Mouse (Mus musculus) CH12.LX (cell line): ENCODE measurements around the gene Ctnna3. TPM values are rescaled to one million over a fixed set of nuclear protein-coding genes. Genes with fewer than 3 reads are reported as not detected.

Experiments
- DNase-seq: peaks from one replicate; pipeline ENCODE4 v3.0.0-alpha.2; 2013; ENCODE audit errors: extremely low read depth
- H3K27ac ChIP-seq: 2 replicates; pipeline ENCODE4 v1.5.1; 2012; ENCODE audit warnings: low read depth, mild to moderate bottlenecking, control low read depth, moderate library complexity; ENCODE audit not compliant: insufficient read depth
- H3K27me3 ChIP-seq: replicated peaks from 2 replicates; pipeline ENCODE3; 2012; ENCODE audit warnings: inconsistent platforms
- H3K36me3 ChIP-seq, 2 experiments: replicated peaks in 1 of 2; 2 replicates each; pipeline versions ENCODE3 to v1.6.1; 2012; ENCODE audit warnings: inconsistent platforms in 1 of 2, low read length in 1 of 2, mild to moderate bottlenecking in 1 of 2, mixed read lengths in 1 of 2, moderate library complexity in 1 of 2; ENCODE audit not compliant: control insufficient read depth in 1 of 2, insufficient read depth in 1 of 2
- H3K4me1 ChIP-seq, 2 experiments: 2 replicates each; pipeline ENCODE4 v1.6.1; 2012; ENCODE audit warnings: inconsistent platforms in 1 of 2, moderate library complexity in 1 of 2; ENCODE audit not compliant: insufficient read depth in 2 of 2, control insufficient read depth in 1 of 2
- H3K4me2 ChIP-seq: 2 replicates; pipeline ENCODE4 v1.6.1; 2012; ENCODE audit warnings: low read depth, mild to moderate bottlenecking, control low read depth; ENCODE audit not compliant: poor library complexity, insufficient read depth, severe bottlenecking
- H3K4me3 ChIP-seq, 3 experiments: fragments of 150-350 bp in 1 of 3; sonication (generic) in 1 of 3; replicated peaks in 1 of 3; 2 replicates each; pipeline versions ENCODE3 to v1.5.1; 2011 to 2012; ENCODE audit warnings: low read depth in 2 of 3, low read length in 2 of 3, mild to moderate bottlenecking in 2 of 3, moderate library complexity in 2 of 3, control low read depth in 1 of 3, improper control_type of control experiment in 1 of 3, inconsistent platforms in 1 of 3, mixed read lengths in 1 of 3; ENCODE audit not compliant: poor library complexity in 1 of 3
- H3K79me2 ChIP-seq: replicated peaks from 2 replicates; pipeline ENCODE4 v1.6.1; 2012; ENCODE audit warnings: mild to moderate bottlenecking, moderate library complexity; ENCODE audit not compliant: control insufficient read depth, poor library complexity, insufficient read depth, severe bottlenecking; ENCODE audit errors: extremely low read depth
- H3K9ac ChIP-seq: 2 replicates; pipeline ENCODE4 v1.6.1; 2012; ENCODE audit warnings: low read depth, mild to moderate bottlenecking, control low read depth, moderate library complexity; ENCODE audit not compliant: insufficient read depth
- H3K9me3 ChIP-seq: replicated peaks from 2 replicates; pipeline ENCODE3; 2012; ENCODE audit warnings: low read length, inconsistent platforms, mixed read lengths
- CTCF ChIP-seq, 2 experiments: IDR thresholded peaks in 1 of 2; conservative IDR thresholded peaks in 1 of 2; 2 replicates each; pipeline ENCODE4 v1.5.1; 2011 to 2012; ENCODE audit warnings: low read depth in 2 of 2, low read length in 2 of 2, improper control_type of control experiment in 1 of 2, inconsistent platforms in 1 of 2, mild to moderate bottlenecking in 1 of 2, moderate library complexity in 1 of 2
- ETS1 ChIP-seq: conservative IDR thresholded peaks from 2 replicates; pipeline ENCODE4 v1.6.1; 2012; ENCODE audit warnings: low read depth, mild to moderate bottlenecking, inconsistent platforms, low read length, improper control_type of control experiment, moderate library complexity
- JUND ChIP-seq: conservative IDR thresholded peaks from 2 replicates; pipeline ENCODE4 v1.6.1; 2011; ENCODE audit warnings: low read depth, low read length, improper control_type of control experiment
- MAX ChIP-seq: IDR thresholded peaks from 2 replicates; pipeline ENCODE4 v1.6.1; 2011; ENCODE audit warnings: low read length, improper control_type of control experiment
- NELFE ChIP-seq: IDR thresholded peaks from 2 replicates; pipeline ENCODE4 v1.6.1; 2011; ENCODE audit warnings: low read depth, low read length, improper control_type of control experiment
- PAX5 ChIP-seq: IDR thresholded peaks from 2 replicates; pipeline ENCODE4 v1.6.1; 2012; ENCODE audit warnings: low read length, inconsistent platforms, mixed read lengths
- POLR2AphosphoS2 ChIP-seq: IDR thresholded peaks from 2 replicates; pipeline ENCODE4 v1.6.1; 2011; ENCODE audit warnings: low read depth, low read length, improper control_type of control experiment
- RAD21 ChIP-seq: IDR thresholded peaks from 2 replicates; pipeline ENCODE4 v1.6.1; 2011; ENCODE audit warnings: low read depth, mild to moderate bottlenecking, low read length, improper control_type of control experiment, moderate library complexity
- RCOR1 ChIP-seq: conservative IDR thresholded peaks from 2 replicates; pipeline ENCODE4 v1.6.1; 2012; ENCODE audit warnings: low read depth, mild to moderate bottlenecking, inconsistent platforms, low read length, improper control_type of control experiment
- SMC3 ChIP-seq: IDR thresholded peaks from 2 replicates; pipeline ENCODE4 v1.6.1; 2011; ENCODE audit warnings: low read depth, low read length, improper control_type of control experiment
- USF2 ChIP-seq: conservative IDR thresholded peaks from 2 replicates; pipeline ENCODE4 v1.6.1; 2011; ENCODE audit warnings: low read depth, low read length, improper control_type of control experiment
- dilution Hi-C: fragments of 300-500 bp; cut with MboI; formaldehyde crosslinking; loops from 2 replicates; pipeline ENCODE4 v1.14.3; 2020; ENCODE audit warnings: low sequenced_read_pairs; ENCODE audit not compliant: extremely low pct_unique_long_range_greater_than_20kb, extremely low pct_ligation_motif_present
- in situ Hi-C: fragments of 300-500 bp; cut with MboI; formaldehyde crosslinking; loops from 3 replicates; pipeline ENCODE4 v1.14.3; 2019; ENCODE audit warnings: low sequenced_read_pairs, low pct_ligation_motif_present, low pct_unique_long_range_greater_than_20kb, mixed read lengths
- polyA plus RNA-seq: library from polyadenylated mRNA; unstranded; fragments of >175 nt; gene quantifications from 2 replicates; pipeline ENCODE4 v1.2.1, GENCODE M21; 2012; ENCODE audit warnings: low read depth; ENCODE audit not compliant: insufficient read length
- total RNA-seq, 2 experiments: library from RNA; depleted of rRNA; stranded (reverse); fragments of 300-350 nt in 1 of 2; fragments of >200 nt in 1 of 2; gene quantifications; 2 replicates each; pipeline ENCODE4 v1.2.3; 2012 to 2014

Gene Ctnna3
- total and polyA plus RNA-seq, 3 experiments: 0.09 TPM; not detected in 2

DNA sequence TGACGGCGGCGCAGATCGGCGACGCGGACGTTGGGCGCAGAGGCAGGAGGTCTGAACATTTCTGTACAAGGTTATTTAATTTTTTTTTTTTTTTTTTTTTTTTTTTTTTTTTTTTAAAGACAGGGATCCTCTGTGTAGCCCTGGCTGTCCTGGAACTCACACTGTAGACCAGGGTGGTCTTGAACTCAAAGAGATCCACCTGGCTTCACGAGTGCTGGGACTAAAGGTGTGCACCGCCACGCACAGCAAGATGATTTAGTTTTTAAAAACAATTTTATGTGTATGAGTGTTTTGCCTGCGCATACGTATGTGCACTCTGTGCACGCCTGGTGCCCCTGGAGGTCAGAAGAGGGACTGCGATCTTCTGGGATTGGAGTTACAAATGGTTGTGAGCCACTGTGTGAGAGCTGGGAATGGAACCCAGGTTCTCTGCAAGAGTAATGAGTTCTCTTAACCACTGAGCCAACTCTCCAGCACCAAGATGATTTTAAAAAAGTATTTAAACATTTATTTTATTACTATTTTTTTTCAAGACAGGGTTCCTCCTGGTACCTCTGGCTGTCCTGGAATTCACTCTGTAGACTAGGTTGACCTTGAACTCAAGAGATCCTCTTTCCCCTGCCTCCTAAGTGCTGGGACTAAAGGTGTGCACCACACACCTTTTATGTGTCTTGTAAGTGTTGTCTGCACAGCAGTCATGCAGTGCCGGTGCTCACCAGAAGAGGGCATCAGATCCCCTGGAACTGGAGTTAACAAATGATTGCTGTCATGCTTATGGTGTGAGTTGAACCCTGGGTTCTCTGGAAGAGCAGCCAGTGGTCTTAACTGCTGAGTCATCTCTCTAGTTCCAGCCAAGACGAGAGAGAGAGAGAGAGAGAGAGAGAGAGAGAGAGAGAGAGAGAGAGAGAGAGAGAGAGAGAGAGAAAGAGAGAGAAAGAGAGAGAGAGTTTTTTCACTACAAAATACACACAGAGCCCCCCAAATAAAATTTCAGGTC lies 7.9 kb upstream of the Ctnna3 start, which contains the start of gene Gm7075:
TSS of gene Gm7075 (minus strand) at position 51 of the 997 bp plus-strand sequence.
- no peak within 1 kb of the TSS for H3K4me3 ChIP-seq
- H3K9me3 ChIP-seq: no peaks in the 10 kb centered on the region
- peaks cover 0 to 18% of the 10 kb centered on the region in 2 experiments; a peak in 3 of 4 replicates for H3K4me1 ChIP-seq
- no peaks in the 10 kb centered on the region for H3K27me3 ChIP-seq
- no peak within 1 kb of the TSS for H3K9ac ChIP-seq
- TF ChIP-seq USF2 (no peak), RCOR1 (no peak), CTCF (conservative IDR thresholded peaks at IDR 0.05 in 1 of 2, IDR thresholded peaks at IDR 0.05 in 1 of 2; ENCODE audit: low read depth in 2 of 2, low read length in 2 of 2) (peak; percentile 55 to 57; a peak in 3 of 4 replicates), NELFE (no peak), SMC3 (peak; percentile 29), RAD21 (peak; percentile 20)
- no peaks in the 10 kb centered on the region for H3K36me3 ChIP-seq
- dilution Hi-C loops: no loop called here
- no peak within 1 kb of the TSS for H3K4me2 ChIP-seq
- in situ Hi-C loops: no loop called here
- H3K27ac ChIP-seq: no peak within 1 kb of the TSS
- peak; percentile 56 for DNase-seq
- no peaks in the 10 kb centered on the region for H3K79me2 ChIP-seq

DNA sequence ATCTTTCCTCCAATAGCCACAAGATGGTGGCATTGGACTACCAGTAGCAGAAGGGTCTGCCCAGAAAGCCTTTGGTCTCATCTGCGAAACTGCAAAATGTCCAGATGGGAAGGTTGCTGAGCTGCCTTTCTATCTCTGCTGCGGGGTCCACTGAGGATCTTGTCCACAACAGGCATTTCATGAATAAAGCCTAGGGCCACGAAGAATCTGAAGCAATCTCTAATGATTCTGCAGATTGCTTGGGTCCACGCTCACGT lies 7.2 kb upstream of the Ctnna3 start:
- H3K9me3 ChIP-seq: no peaks in the 10 kb centered on the region
- no peaks in the 10 kb centered on the region for H3K36me3 ChIP-seq
- no peaks in the 10 kb centered on the region for H3K79me2 ChIP-seq
- dilution Hi-C loops (no loop called here), in situ Hi-C loops (no loop called here)
- no peak overlapping the region for H3K9ac ChIP-seq
- H3K4me3 ChIP-seq: no peak overlapping the region
- no peak for TF ChIP-seq PAX5
- TF ChIP-seq MAX: no peak
- TF ChIP-seq JUND: no peak
- TF ChIP-seq ETS1: no peak
- no peak for TF ChIP-seq POLR2AphosphoS2
- no peak for DNase-seq
- H3K27me3 ChIP-seq: no peaks in the 10 kb centered on the region
- peaks cover 0 to 24% of the 10 kb centered on the region in 2 experiments; a peak in 3 of 4 replicates for H3K4me1 ChIP-seq
- no peak overlapping the region for H3K27ac ChIP-seq
- H3K4me2 ChIP-seq: no peak overlapping the region
